Mouse (Mus musculus) G1E (cell line): ENCODE data around the gene Daxx. TPM values are rescaled to one million over a fixed set of nuclear protein-coding genes. Genes with fewer than 3 reads are reported as not detected.

Experiments
- ATAC-seq: 2 replicates; pipeline ENCODE4 v1.8.0; 2016; ENCODE audit warnings: mild to moderate bottlenecking; ENCODE audit not compliant: insufficient number of reproducible peaks, poor library complexity, low FRiP score, severe bottlenecking; ENCODE audit errors: extremely low read depth
- DNase-seq: peaks from one replicate; pipeline ENCODE4 v3.0.0; 2012; ENCODE audit warnings: low spot score
- H3K27me3 ChIP-seq: 2 replicates; pipeline ENCODE4 v1.6.1; 2012; ENCODE audit warnings: mild to moderate bottlenecking, low read length, inconsistent platforms; ENCODE audit not compliant: insufficient read depth
- H3K36me3 ChIP-seq: replicated peaks from 2 replicates; pipeline ENCODE3; 2012; ENCODE audit warnings: mild to moderate bottlenecking, inconsistent platforms
- H3K4me1 ChIP-seq: 2 replicates; pipeline ENCODE4 v1.6.1; 2012; ENCODE audit warnings: low read depth, low read length, inconsistent platforms, mixed read lengths; ENCODE audit not compliant: insufficient read depth
- H3K4me3 ChIP-seq: 2 replicates; pipeline ENCODE4 v1.5.1; 2012; ENCODE audit warnings: low read depth, mild to moderate bottlenecking, inconsistent platforms, low read length, moderate library complexity, mixed read lengths
- H3K9me3 ChIP-seq: replicated peaks from 2 replicates; pipeline ENCODE4 v1.6.1; 2012; ENCODE audit warnings: inconsistent platforms
- CTCF ChIP-seq: IDR thresholded peaks from 2 replicates; pipeline ENCODE4 v1.5.1; 2012; ENCODE audit warnings: low read depth, low read length, inconsistent platforms, mixed read lengths
- GATA1 ChIP-seq: IDR thresholded peaks from 2 replicates; pipeline ENCODE4 v1.6.1; 2012; ENCODE audit warnings: borderline replicate concordance, low read length, inconsistent platforms, mixed read lengths
- GATA2 ChIP-seq: IDR thresholded peaks from 2 replicates; pipeline ENCODE4 v1.6.1; 2012; ENCODE audit warnings: low read depth, low read length, inconsistent platforms, borderline replicate concordance
- POLR2AphosphoS5 ChIP-seq: IDR thresholded peaks from 2 replicates; pipeline ENCODE4 v1.6.1; 2012; ENCODE audit warnings: low read depth, low read length, inconsistent platforms; ENCODE audit not compliant: insufficient replicate concordance
- TAL1 ChIP-seq: conservative IDR thresholded peaks from 2 replicates; pipeline ENCODE4 v1.6.1; 2012; ENCODE audit warnings: low read depth, low read length, inconsistent platforms, mixed read lengths
- polyA plus RNA-seq: library from polyadenylated mRNA; stranded (reverse); fragments of >175 nt; gene quantifications from 2 replicates; pipeline ENCODE4 v1.2.3, GENCODE M21; 2012
- total RNA-seq, 2 experiments: library from RNA; stranded (forward) in 1 of 2; stranded (reverse) in 1 of 2; fragments of 200-1000 nt in 1 of 2; fragments of >200 nt in 1 of 2; fragmentation: Nextera tagmentation in 1 of 2; gene quantifications; 2 replicates each; pipeline ENCODE4 v1.2.3; 2014 to 2017

Gene Daxx
- total and polyA plus RNA-seq, 3 experiments: 33.0 to 72.7 (median 67.4) TPM

DNA sequence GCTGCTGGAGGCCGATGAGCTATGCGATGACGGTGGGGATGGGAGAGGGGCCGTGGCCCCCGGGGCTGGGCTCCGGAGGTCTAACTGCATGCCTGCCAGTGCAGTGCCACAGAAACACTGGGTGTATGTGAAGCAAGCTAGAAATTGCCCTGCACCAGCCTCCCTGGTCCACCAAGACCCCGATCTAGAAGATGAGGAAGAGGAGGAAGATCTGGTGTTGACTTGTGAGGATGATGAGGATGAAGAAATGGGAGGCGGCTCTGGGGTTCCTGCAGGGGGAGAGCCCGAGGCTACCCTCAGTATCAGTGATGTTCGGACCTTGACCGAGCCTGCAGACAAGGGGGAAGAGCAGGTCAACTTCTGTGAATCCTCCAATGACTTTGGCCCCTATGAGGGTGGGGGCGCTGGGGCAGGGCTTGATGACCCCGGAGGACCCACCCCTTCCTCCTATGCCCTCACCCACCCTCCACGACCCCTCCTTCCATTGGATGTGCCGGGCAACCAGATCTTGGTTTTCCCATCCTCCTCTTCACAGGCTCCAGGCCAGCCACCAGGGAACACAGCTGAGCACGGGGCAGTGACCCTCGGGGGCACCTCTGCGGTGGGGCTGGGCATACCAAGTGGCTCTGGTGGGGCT is 8.6 kb downstream of the Daxx start:
- DNase-seq (no peak), ATAC-seq (no peak)
- peak overlapping the region; percentile 92; the same call in 1 of the 2 replicates for H3K4me3 ChIP-seq
- peaks cover 19% of the 10 kb centered on the region for H3K9me3 ChIP-seq
- H3K36me3 ChIP-seq: peaks cover 66% of the 10 kb centered on the region
- no peaks in the 10 kb centered on the region for H3K27me3 ChIP-seq
- TF ChIP-seq POLR2AphosphoS5 (no peak), TAL1 (no peak), GATA2 (no peak), GATA1 (no peak), CTCF (no peak)
- H3K4me1 ChIP-seq: peaks cover 83% of the 10 kb centered on the region

DNA sequence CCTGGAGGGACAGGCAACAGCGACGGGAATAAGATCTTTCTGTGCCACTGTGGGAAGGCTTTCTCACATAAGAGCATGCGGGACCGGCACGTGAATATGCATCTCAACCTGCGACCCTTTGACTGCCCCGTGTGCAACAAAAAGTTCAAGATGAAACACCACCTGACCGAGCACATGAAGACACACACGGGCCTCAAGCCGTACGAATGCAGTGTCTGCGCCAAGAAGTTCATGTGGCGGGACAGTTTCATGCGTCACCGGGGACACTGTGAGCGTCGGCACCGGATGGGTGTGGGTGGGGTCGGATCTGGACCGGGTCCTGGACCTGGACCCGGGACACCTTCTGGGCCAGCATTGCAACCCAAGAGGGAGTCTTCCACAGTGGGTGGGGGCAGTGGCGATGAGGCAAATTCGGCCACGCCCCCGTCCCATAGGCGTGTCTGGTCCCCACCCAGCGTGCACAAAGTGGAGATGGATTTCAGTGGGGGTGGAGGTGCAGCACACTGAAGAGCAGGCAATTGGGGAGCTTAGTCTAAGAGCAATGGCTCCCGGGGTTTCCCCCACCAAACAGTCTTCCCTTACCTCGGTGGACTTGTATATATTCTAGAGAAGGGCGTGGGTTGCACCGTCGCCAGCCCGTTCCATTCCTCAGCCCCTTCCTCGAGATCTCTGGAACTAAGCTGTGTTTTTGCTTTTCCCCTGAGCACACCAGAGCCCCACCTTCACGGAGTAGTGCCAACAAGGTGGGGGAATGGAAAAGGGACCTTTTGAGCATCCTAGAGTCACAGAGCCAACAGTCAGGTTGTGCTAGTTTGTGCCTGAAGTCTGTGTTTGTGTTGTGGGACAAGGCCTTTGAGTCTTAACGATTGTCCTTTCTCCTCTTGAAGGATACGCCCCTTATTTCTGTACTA is 9.3 kb downstream of the Daxx start:
- no peak for ATAC-seq
- Histone ChIP-seq H3K4me3 (peak overlapping the region; percentile 92), H3K27me3 (no peaks in the 10 kb centered on the region), H3K4me1 (peaks cover 79% of the 10 kb centered on the region), H3K9me3 (peaks cover 19% of the 10 kb centered on the region), H3K36me3 (peaks cover 64% of the 10 kb centered on the region)
- no peak for TF ChIP-seq GATA1
- DNase-seq: peak; percentile 48

DNA sequence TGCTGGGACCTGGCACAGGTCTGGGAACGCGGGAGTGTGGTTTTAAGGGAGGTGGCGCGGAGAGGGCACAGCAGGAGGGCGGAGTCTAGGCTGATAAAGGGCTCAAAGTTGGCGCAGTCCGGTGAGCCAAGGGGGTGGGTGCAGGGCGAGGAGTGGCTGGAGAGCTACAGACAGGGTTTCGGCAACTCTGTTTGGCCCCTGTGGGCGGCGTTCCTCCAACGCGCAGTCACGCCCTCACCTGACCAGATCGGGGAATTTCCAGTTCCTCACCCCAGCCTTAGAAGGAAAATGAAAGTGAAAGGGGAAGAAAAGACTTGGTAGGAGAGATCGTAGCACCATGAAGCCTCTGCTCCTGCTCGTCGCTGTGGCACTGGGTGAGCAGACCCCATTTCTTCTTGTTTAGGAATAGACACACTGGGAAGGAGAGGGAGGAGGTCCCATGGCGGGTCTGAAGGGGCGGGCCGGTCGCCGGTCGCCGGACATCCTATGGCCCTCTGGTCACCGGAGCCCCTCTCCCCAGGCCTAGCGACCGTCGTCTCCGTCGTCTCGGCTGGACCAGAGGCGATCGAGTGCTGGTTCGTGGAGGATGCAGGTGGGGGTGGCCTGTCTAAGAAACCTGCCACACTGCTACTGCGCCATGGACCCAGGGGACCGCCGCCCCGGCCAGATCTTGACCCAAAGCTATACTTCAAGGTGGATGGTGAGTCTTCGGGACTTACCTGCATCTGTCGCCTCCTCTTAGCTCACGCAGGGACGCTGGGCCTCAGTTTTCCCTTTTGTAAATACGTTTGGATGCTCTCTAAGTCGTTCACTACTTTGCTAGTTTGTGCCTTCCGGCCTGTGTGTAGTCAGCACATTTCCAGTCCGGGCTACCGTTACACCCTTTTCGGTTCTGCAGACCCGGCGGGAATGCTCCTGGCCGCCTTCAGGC is 10.4 kb downstream of the Daxx start:
- peak; percentile 66 for DNase-seq
- peak; percentile 46 for ATAC-seq
- Histone ChIP-seq H3K4me1 (peaks cover 77% of the 10 kb centered on the region), H3K4me3 (peak overlapping the region; percentile 92), H3K36me3 (peaks cover 62% of the 10 kb centered on the region), H3K9me3 (peaks cover 19% of the 10 kb centered on the region), H3K27me3 (no peaks in the 10 kb centered on the region)
- TF ChIP-seq GATA2 (no peak), POLR2AphosphoS5 (no peak), CTCF (no peak), GATA1 (no peak), TAL1 (no peak)

- TF ChIP-seq GATA2 (no peak), CTCF (peak; percentile 79), POLR2AphosphoS5 (no peak), GATA1 (no peak), TAL1 (no peak)
- Histone ChIP-seq H3K36me3 (peaks cover 62% of the 10 kb centered on the region), H3K9me3 (peaks cover 19% of the 10 kb centered on the region), H3K27me3 (no peaks in the 10 kb centered on the region), H3K4me1 (peaks cover 79% of the 10 kb centered on the region), H3K4me3 (peak overlapping the region; percentile 92)
- DNase-seq (peak; percentile 62), ATAC-seq (no peak)
Observed at GRCm38 (mm10) chr17:33920282-33921097, 11.3 kb downstream of the Daxx start.

GRCm38 (mm10) chr17:33921361-33921760 is 12.1 kb downstream of the Daxx start:
- no peak overlapping the region for H3K4me3 ChIP-seq
- ATAC-seq: no peak
- DNase-seq: no peak
- peaks cover 71% of the 10 kb centered on the region for H3K36me3 ChIP-seq
- no peak for TF ChIP-seq TAL1
- no peak for TF ChIP-seq GATA1
- H3K9me3 ChIP-seq: peaks cover 19% of the 10 kb centered on the region
- H3K4me1 ChIP-seq: peaks cover 87% of the 10 kb centered on the region
- H3K27me3 ChIP-seq: no peaks in the 10 kb centered on the region
